Mouse (Mus musculus): ENCODE data around the gene Cyb561.

DNA sequence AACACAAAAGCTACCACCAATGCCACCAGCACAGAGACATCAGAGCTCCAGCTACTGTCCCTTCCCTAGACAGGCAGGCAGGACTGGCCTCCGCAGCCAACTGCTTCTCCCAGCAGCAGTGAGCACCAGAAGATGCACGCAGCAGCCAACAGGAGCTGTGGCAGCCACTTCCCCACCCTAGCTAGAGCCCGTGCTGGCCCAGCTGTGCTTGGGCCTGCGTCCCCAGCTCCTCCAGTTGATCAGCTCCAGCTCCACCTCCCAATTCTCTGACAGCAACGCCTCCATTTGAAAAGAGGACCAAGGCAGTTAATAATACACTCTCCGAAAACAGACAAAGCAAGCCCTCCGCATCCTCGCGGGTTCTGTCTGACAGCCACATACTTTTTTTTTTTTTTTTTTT lies 14.4 kb downstream of the Cyb561 start:
- TF ChIP-seq GATA1 (IDR thresholded peaks at IDR 0.05; ENCODE audit: low read length) (no peak), TAL1 (IDR thresholded peaks at IDR 0.05; ENCODE audit: low read length) (no peak)
